Mouse (Mus musculus): ENCODE results near the gene Pcsk2.

The Pcsk2 gene

DNA sequence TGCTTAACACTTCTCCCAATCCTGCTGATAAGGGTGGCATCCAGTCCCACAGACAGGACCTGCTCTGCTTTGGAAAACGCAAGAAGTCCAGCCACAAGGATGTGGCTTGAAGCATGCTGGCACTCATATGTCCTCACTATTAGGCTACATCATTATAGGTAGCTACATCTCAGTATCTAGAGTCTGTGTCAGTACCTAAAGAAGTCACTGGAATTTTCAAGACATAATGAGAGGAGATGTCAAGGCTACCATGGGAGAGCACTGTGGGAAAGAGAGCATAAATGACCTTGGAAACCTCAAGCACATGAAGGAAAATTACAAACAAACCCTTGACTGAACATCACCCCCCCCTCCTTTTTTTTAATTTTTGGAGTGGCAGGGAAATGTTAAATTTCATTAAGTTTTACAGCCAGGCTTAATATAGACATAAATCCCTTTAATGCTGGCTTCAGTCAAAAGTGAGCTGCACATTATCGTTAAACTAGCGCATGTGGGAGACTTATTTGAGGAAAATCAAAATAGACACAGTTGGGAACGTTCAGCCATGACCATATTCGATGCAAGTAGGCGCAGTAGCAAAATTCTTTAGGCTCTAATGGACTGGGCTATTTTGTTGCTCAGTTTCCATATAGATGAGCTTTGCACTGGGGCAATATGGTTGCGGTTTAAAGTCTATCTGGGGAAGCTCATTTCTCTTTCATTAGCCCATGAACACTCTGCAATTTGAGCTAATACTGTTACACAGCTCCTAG is 193.7 kb downstream of the Pcsk2 start:
- DNase-seq = no peak

DNA sequence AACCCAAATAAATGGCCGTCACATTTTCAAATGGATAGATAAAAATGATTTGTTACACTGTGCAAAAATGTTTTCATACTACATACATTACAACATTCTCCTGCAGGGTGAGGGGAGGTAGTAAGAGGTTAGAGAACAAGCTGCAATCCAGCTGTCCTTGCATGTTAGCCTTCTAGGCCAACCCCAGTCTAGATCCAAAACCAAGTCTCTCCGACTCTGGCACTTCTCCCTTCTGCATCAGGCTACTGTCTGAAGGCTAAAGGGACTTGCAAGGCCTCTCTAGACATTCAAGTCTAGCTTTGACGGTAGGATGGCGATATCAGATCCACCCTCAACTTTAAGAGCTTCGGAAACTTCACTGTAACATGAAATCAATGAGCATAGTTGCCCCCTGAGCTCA is 196.5 kb downstream of the Pcsk2 start:
- no peak for DNase-seq

- DNase-seq = no peak
Observed at GRCm38 (mm10) chr2:143743081-143743480, 197.1 kb downstream of the Pcsk2 start.

- DNase-seq = no peak
Observed at GRCm38 (mm10) chr2:143752051-143752788, 206.3 kb downstream of the Pcsk2 start.

DNA sequence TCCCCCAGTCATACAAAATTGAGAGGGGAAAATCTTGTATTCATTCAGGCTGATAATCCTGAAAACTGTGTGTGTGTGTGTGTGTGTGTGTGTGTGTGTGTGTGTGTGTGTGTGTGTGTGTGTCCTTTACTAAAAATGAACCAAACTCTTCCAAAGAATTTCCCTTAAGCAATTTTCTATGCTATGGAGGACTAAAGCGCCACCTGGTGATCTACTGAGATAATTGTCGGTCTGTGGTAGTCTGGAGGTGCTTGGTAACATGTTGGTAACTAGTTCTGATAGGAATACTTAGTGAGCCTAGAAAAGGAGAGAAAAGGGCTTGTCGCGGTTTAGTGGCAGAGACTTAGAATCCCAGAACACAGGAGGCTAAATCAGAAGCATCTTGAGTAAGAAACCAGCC is 230.5 kb downstream of the Pcsk2 start:
- no peak for DNase-seq

GRCm38 (mm10) chr2:143780310-143780709 is 234.4 kb downstream of the Pcsk2 start:
- no peak for DNase-seq

GRCm38 (mm10) chr2:143789911-143790310 is 244.0 kb downstream of the Pcsk2 start:
- no peak for DNase-seq

DNA sequence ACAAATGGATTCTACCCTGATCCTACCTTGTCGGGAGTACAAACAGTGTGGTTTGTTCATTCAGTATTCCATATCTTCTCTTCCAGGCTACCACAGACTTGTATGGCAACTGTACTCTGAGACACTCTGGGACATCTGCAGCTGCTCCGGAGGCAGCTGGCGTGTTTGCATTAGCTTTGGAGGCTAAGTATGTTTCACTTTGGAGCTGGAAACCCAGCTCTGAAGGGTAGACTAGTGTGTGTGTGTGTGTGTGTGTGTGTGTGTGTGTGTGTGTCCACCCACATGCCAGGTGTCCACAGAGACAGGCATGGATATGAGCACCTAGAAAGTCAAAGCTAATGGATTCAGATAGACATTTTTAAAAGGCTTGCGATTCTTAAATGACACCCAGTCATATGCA is 249.9 kb downstream of the Pcsk2 start:
- DNase-seq = no peak

DNA sequence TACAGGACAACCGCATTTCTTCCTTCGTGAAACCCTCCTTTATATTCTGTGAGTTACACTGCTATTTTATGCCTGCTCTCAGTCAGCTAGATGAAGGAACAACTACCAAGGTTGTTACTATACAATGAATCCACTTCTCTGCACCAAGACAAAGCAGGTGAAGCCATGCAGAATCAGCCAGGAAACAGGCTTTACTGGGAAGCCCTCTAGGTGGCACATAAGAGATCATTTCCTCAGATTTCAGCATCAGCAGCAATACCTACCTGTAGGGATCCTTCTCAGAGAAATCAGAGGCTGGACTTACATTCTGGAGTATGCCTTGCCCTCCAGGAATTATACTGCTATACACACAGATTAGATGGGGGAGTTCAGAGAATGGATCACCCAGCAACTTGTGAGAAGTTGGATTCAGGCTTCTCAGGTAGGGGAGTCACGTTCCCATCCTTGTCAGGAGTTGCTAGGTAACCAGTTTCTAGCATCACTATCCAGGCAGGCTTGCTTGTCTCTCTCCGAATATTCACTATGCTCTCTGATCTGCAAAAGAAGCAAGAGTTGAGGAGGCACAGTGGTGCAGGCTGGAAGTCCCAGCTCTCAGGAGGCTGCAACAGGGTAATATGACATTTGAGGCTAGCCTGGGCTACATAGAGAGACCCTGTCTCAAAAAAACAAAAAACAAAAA is 250.5 kb downstream of the Pcsk2 start:
- DNase-seq = no peak

- no peak for DNase-seq
Observed at GRCm38 (mm10) chr2:143801097-143801496, 255.1 kb downstream of the Pcsk2 start.

DNA sequence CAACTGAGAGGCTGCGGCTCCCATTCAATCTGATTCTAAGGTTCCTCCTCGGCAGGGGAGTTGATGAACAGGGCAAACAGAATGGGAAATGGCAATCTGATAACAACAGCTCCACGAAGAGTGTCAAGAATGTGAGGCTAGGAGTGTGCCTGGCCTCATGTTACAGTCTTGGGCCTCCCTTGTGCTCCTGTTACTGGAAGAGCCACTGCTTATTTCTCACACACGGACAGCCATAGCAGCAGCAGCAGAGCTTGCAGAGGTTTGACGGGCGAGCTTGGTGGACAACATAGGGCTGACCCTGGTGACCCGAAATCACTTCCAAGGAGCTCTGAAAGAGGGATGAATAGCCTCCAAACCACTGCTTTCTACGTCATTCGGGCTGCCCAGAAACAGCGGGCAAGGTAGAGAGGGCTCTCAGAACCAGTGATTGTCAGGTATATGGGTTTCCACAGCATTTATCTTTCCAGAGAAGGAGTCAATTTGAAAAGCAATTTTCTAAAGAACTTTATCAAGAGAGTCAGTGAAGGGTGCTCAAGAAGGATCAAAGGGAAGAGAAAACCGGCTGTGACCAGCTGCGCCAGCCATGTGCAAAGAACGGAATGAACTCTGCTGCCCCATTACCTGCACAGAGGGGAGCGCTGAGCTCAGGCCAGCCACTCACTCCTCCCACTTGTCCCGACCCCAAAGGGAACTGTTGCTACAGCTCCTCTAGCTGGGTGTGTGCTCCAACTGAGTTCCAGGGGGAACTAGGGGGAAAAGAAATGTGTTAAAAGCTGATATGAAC is 260.4 kb downstream of the Pcsk2 start:
- DNase-seq = no peak

- DNase-seq = no peak
Observed at GRCm38 (mm10) chr2:143806924-143807664, 261.1 kb downstream of the Pcsk2 start.

DNA sequence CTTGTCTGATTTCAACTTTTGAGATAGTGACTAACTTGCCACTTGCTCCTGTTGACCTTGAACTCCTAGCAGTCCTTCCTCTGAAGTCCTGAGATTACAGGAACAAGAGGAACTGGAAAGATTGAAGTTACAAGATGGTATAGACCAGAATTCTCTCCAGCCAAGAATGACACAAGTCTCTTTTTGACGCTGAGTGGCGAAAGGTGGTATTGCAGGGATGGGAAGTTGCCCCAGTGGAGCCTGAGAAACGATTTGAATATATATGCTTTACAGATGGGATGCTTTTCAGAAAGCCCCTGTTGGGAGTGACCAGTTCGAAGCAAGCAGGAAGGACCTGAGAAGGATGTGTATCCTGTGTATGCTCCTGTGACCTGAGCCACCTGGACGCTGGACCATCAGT is 262.8 kb downstream of the Pcsk2 start:
- DNase-seq = no peak

GRCm38 (mm10) chr2:143812262-143812661 is 266.3 kb downstream of the Pcsk2 start:
- no peak for DNase-seq

DNA sequence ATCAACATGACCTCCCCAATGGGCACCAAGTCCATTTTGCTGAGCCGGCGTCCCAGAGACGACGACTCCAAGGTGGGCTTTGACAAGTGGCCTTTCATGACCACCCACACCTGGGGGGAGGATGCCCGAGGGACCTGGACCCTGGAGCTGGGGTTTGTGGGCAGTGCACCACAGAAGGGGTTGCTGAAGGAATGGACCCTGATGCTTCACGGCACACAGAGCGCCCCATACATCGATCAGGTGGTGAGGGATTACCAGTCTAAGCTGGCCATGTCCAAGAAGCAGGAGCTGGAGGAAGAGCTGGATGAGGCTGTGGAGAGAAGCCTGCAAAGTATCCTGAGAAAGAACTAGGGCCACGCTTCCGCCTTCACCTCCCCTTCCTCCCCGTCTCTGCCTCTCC is 267.5 kb downstream of the Pcsk2 start:
- no peak for DNase-seq

DNA sequence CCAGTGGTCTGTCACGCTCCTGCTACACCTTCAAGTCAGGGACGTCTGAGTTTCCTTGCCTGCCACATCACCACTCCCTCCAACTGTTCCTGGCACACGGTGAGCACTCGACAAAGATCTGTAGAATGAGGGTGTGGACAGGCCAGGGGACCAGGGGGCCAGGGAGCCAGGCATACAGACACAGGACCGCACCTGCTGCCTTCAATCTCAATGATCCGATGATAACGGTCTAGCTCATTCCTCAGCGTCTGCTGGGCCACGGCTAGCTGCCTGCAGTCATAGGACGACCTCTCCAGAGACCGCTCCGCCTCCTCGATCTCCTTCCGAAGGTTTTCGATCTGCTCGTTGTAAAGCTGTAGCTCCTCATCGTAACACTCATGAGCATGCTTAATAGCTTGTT is 285.7 kb downstream of the Pcsk2 start:
- DNase-seq = no peak

DNA sequence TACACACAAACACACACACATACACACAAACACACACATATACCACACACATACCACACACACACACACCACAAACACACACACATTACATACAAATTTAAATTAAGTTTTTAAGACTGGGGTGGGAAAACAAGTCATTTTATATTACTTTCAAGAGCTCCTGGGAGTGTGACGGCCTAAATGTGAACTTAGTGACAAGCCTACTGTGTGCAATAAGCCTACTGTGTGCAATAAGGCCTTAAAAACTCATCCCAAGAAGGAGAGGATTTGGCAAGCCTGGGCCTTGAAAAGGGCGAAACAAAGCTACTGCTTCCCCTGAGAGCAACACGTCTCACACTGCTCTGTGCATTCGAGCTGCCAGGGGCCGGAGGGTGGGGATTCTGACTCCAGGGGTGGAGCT is 286.8 kb downstream of the Pcsk2 start:
- DNase-seq = no peak

- DNase-seq = no peak
Observed at GRCm38 (mm10) chr2:143834082-143834481, 288.1 kb downstream of the Pcsk2 start.

- no peak for DNase-seq
Observed at GRCm38 (mm10) chr2:143835820-143836219, 289.9 kb downstream of the Pcsk2 start.

GRCm38 (mm10) chr2:143837291-143837701 is 291.3 kb downstream of the Pcsk2 start:
- DNase-seq = peak; percentile 51 to 58

- DNase-seq = no peak
Observed at GRCm38 (mm10) chr2:143838698-143839097, 292.7 kb downstream of the Pcsk2 start.

- no peak for DNase-seq
Observed at GRCm38 (mm10) chr2:143839458-143839857, 293.5 kb downstream of the Pcsk2 start.
